Mouse (Mus musculus): ENCODE results near the gene Rtp2. TPM values are rescaled to one million over a fixed set of nuclear protein-coding genes. Genes with fewer than 3 reads are reported as not detected.
"Not testable (repeated sequence)": the region's sequence is repeated elsewhere in the genome, so short reads cannot be mapped to it uniquely, and the experiment has no call there.

Gene Rtp2
- total and polyA plus RNA-seq, 2 experiments from 2014 or later, result 0.36 to 0.62 TPM

DNA sequence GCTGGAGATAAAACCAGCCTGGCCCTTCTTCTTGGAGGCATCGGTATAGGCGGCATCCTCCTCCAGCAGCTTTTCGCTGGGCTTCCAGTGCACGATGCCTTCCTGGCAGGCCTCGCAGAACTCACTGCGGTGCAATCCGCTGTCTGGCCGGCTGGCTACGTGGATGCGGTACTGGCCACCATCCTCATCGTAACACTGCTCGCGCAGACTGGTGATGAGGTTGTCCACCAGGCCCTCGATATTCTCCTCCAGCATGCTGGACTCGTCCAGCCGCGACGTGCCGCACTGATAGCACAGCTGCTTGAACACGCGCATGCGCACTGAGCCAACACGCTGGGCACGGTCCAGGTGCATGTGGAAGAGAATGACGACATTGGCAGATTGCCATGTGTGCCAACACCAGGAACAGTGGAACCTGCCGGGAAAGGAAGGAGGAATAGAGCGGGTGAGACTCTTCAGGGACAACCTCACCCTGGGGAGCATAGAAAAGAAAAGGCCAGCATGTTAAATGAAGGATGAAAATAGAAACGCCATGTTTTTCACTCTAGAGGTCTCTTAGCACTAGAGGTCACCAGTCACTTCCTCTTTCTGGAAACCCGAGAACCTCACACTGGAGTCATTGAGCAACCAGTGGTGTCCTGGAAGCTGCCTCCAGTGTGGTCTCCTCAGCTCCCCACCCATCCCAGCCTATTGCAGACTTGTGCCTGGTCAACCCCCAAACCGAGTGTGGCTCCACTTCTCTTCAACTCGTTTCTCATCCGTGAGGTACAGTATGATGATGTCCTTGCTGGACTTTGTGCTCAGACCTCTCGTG, 4.7 kb downstream of the Rtp2 start:
- H3K9me3 ChIP-seq (ENCODE audit: low read length), result no peaks in the 10 kb centered on the region
- no peak for DNase-seq
- no peaks in the 10 kb centered on the region for H3K36me3 ChIP-seq (ENCODE audit: insufficient read depth)
- WGBS, result 93% methylated on average over 33 of the region's 33 CpGs
- no peak overlapping the region for H3K9ac ChIP-seq
- ATAC-seq, result no peak
- no peaks in the 10 kb centered on the region for H3K27me3 ChIP-seq (ENCODE audit: insufficient read depth, low read length)
- no peak for TF ChIP-seq CTCF (IDR thresholded peaks at IDR 0.05; ENCODE audit: low read depth)
- H3K4me2 ChIP-seq (ENCODE audit: low read depth), result no peak overlapping the region
- no peaks in the 10 kb centered on the region for H3K4me1 ChIP-seq (ENCODE audit: insufficient read depth)
- H3K27ac ChIP-seq (ENCODE audit: low read depth, low read length), result no peak overlapping the region
- H3K4me3 ChIP-seq (ENCODE audit: low read depth, low read length), result no peak overlapping the region

DNA sequence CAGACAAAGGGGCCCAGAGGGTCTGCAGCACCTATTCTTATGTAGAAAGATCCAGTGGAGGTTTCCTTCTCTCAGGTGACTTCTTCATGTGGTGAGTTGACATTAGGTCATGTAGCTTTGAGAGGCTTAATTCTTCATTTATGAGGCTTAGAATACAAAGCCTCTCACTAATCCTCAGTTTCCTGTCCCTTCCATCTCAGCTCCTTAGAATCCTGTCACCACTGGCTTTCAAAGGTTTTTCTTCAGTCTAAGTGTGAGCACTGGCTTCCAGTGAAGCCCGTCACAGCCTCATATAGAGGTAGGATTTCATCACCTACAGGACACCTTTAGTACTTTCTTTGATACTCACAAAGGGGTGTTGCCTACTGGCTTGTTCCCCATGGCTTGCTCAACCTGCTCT, 9.3 kb downstream of the Rtp2 start:
- Histone ChIP-seq H3K9ac (no peak overlapping the region), H3K27me3 (ENCODE audit: insufficient read depth, low read length) (no peaks in the 10 kb centered on the region), H3K27ac (ENCODE audit: low read depth, low read length) (no peak overlapping the region), H3K4me1 (ENCODE audit: insufficient read depth) (no peaks in the 10 kb centered on the region), H3K9me3 (ENCODE audit: low read length) (no peaks in the 10 kb centered on the region), H3K36me3 (ENCODE audit: insufficient read depth) (no peaks in the 10 kb centered on the region), H3K4me3 (ENCODE audit: low read depth, low read length) (no peak overlapping the region), H3K4me2 (ENCODE audit: low read depth) (no peak overlapping the region)
- WGBS, result 97% methylated on average over 1 of the region's 1 CpGs
- no peak for TF ChIP-seq CTCF (IDR thresholded peaks at IDR 0.05; ENCODE audit: low read depth)
- no peak for ATAC-seq
- no peak for DNase-seq

DNA sequence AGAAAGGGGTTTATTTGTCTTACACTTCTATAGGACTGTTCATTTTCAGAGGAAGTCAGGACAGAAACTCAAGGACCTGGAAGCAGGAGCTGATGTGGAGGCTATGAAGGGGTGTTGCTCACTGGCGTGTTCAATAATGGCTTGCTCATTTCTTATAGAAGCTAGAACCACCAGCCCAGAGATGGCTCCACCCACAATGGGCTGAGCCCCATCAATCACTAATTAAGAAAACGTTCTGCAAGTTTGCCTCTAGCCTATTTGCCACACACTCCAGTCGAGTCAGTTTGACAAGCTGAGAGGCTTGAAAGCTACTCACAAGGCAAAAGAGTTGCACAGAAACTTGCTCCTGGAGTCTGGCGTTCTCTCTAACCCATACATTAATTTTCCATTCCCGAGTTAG, 10.5 kb downstream of the Rtp2 start:
- H3K27ac ChIP-seq (ENCODE audit: low read depth, low read length), result no peak overlapping the region
- H3K36me3 ChIP-seq (ENCODE audit: insufficient read depth), result no peaks in the 10 kb centered on the region
- H3K9ac ChIP-seq, result no peak overlapping the region
- 57% methylated on average over 5 of the region's 5 CpGs for WGBS
- ATAC-seq, result no peak
- H3K9me3 ChIP-seq (ENCODE audit: low read length), result no peaks in the 10 kb centered on the region
- no peak overlapping the region for H3K4me3 ChIP-seq (ENCODE audit: low read depth, low read length)
- no peak overlapping the region for H3K4me2 ChIP-seq (ENCODE audit: low read depth)
- no peak for DNase-seq
- no peaks in the 10 kb centered on the region for H3K4me1 ChIP-seq (ENCODE audit: insufficient read depth)
- no peaks in the 10 kb centered on the region for H3K27me3 ChIP-seq (ENCODE audit: insufficient read depth, low read length)
- no peak for TF ChIP-seq CTCF (IDR thresholded peaks at IDR 0.05; ENCODE audit: low read depth)

DNA sequence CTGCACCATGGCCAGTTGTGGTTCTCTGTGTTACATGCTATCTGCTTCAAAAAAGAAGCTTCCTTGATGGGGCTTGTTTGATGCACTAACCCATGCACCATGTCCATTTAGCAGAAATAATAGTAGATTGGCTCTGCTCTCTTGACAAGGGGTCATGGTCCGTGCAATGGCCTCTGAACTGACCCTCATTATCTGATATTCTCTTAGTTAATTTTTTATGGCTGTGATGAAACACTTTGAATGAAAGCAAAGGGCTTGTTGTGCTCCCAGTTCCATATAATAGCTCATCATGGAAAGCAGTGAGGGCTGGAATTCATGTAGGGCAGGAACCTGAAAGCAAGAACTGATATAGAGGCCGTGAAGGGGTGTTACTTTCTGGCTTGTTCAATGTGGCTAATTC, 12.8 kb downstream of the Rtp2 start:
- Histone ChIP-seq H3K27me3 (ENCODE audit: insufficient read depth, low read length) (no peaks in the 10 kb centered on the region), H3K27ac (ENCODE audit: low read depth, low read length) (no peak overlapping the region), H3K4me3 (ENCODE audit: low read depth, low read length) (no peak overlapping the region), H3K4me2 (ENCODE audit: low read depth) (no peak overlapping the region), H3K9me3 (ENCODE audit: low read length) (no peaks in the 10 kb centered on the region), H3K9ac (no peak overlapping the region), H3K36me3 (ENCODE audit: insufficient read depth) (no peaks in the 10 kb centered on the region), H3K4me1 (ENCODE audit: insufficient read depth) (no peaks in the 10 kb centered on the region)
- DNase-seq, result no peak
- ATAC-seq, result no peak
- 83% methylated on average over 2 of the region's 2 CpGs for WGBS
- no peak for TF ChIP-seq CTCF (IDR thresholded peaks at IDR 0.05; ENCODE audit: low read depth)

DNA sequence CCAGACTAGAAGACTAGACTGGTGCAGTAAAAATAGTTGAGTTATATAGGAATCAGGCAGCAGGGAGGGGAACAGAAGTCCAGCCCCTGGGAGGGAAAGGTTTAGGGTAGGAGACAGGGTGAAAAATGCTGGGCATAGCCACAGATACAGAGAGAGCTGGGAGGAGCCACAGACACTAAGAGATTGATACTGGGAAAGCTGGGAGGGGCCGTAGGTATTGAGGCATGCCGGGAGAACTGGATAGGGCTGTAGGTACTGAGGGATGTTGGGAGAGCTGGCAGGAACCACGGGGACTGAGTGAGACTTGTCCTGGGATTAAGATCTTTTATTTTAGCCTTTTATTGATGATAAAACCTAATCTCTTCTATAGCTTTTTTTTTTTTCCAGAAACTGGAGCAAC, 18.8 kb downstream of the Rtp2 start:
- no peak for ATAC-seq
- no peaks in the 10 kb centered on the region for H3K4me1 ChIP-seq (ENCODE audit: insufficient read depth)

DNA sequence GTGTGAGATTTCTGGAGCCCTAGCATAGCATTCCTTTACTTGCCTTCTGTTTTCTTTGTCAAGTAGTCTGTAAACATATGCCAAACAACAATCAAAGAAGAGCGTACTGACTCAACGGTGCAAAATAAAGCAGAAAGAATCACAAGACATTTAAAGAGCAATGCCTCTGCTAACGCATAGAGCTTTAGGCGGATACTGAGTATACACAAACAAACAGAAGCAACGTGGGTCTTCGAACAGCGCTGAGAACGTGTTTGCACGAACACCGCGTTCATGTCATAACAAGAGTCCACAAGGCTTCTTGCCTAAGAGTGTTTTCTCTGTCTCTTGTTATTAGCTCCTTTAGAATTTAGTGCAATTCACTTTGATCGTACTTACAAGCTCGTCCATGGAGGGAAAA, 19.5 kb downstream of the Rtp2 start:
- Histone ChIP-seq H3K4me2 (ENCODE audit: low read depth) (no peak overlapping the region), H3K4me1 (ENCODE audit: insufficient read depth) (no peaks in the 10 kb centered on the region), H3K27ac (ENCODE audit: low read depth, low read length) (no peak overlapping the region), H3K27me3 (ENCODE audit: insufficient read depth, low read length) (no peaks in the 10 kb centered on the region), H3K4me3 (ENCODE audit: low read depth, low read length) (no peak overlapping the region), H3K9me3 (ENCODE audit: low read length) (no peaks in the 10 kb centered on the region), H3K36me3 (ENCODE audit: insufficient read depth) (no peaks in the 10 kb centered on the region), H3K9ac (no peak overlapping the region)
- no peak for TF ChIP-seq CTCF (IDR thresholded peaks at IDR 0.05; ENCODE audit: low read depth)
- 62% methylated on average over 13 of the region's 13 CpGs for WGBS
- no peak for DNase-seq
- ATAC-seq, result no peak; the same call in 1 of the 2 replicates

More for the DNA sequence above, 18.8 kb downstream of the Rtp2 start:
- Histone ChIP-seq H3K27ac (ENCODE audit: low read depth, low read length) (no peak overlapping the region), H3K4me3 (ENCODE audit: low read depth, low read length) (no peak overlapping the region), H3K36me3 (ENCODE audit: insufficient read depth) (no peaks in the 10 kb centered on the region), H3K9ac (no peak overlapping the region), H3K4me2 (ENCODE audit: low read depth) (no peak overlapping the region), H3K9me3 (ENCODE audit: low read length) (no peaks in the 10 kb centered on the region), H3K27me3 (ENCODE audit: insufficient read depth, low read length) (no peaks in the 10 kb centered on the region)
- 52% methylated on average over 3 of the region's 3 CpGs for WGBS
- DNase-seq, result no peak
- TF ChIP-seq CTCF (IDR thresholded peaks at IDR 0.05; ENCODE audit: low read depth), result no peak

DNA sequence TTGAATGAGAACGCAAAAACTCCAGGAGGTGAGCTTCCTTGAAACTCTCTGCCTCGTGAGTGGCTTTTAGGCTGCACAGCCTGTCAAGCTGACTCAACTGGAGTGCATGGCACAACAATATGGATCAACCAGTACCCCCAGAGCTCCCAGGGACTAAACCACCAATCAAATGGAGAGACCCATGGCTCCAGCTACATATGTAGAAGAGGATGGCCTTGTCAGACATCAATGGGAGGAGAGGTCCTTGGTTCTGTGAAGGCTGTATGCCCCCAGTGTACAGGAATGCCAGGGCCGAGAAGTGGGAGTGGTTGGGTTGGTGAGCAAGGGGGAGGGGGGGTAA, 23.2 kb downstream of the Rtp2 start:
- H3K4me3 ChIP-seq (ENCODE audit: low read depth, low read length); H3K27me3 ChIP-seq (ENCODE audit: insufficient read depth, low read length); H3K9me3 ChIP-seq (ENCODE audit: low read length); H3K27ac ChIP-seq (ENCODE audit: low read depth, low read length); H3K36me3 ChIP-seq (ENCODE audit: insufficient read depth); ATAC-seq; H3K4me2 ChIP-seq (ENCODE audit: low read depth); H3K9ac ChIP-seq; H3K4me1 ChIP-seq (ENCODE audit: insufficient read depth); DNase-seq: not testable (repeated sequence)
- WGBS, result 85% methylated on average over 3 of the region's 3 CpGs

DNA sequence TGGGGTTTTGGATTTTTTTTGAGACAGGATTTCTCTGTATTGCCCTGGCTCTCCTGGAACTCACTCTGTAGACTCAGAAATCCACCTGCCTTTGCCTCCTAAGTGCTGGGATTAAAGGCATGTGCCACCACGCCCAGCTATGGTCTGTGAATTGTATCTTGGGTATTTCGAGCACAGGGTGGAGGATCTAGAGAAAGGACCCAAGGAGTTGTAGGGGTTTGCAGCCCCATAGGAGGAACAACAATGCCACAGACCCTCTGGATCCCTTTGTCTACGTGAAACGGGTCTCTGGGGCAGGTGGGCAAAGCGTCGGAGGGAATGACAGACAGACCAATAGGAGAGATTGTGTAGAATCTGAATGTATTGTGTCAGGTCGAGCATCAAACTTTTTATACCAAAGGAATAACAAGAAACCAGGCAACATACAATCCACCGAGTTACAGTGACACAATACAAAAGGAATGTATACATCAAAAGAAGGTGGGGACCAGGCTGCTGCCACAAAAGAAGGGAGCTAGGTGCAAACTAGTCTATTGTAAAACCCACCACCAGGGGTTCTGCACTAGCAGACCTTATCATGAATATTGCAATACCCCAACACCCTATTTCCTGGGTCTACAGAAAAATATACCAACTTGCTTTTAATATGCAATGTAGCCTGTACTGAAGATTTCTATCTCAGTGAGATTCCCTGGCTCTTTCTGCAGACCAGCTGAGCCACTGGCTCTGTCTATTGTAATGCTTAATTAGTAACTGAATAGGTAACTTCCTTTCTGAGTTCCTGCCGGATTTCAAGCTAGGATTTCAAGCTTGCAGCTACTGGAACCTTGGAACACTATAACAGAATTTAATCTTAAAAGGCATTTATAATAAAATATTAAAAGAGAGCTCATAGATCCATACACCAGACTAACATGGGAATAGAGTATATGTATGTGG, 23.8 kb downstream of the Rtp2 start:
- not testable (repeated sequence) for H3K9me3 ChIP-seq (ENCODE audit: low read length); H3K4me1 ChIP-seq (ENCODE audit: insufficient read depth); H3K27me3 ChIP-seq (ENCODE audit: insufficient read depth, low read length); DNase-seq; H3K27ac ChIP-seq (ENCODE audit: low read depth, low read length); H3K9ac ChIP-seq; ATAC-seq; H3K4me3 ChIP-seq (ENCODE audit: low read depth, low read length); H3K4me2 ChIP-seq (ENCODE audit: low read depth); H3K36me3 ChIP-seq (ENCODE audit: insufficient read depth)
- 79% methylated on average over 9 of the region's 9 CpGs for WGBS

DNA sequence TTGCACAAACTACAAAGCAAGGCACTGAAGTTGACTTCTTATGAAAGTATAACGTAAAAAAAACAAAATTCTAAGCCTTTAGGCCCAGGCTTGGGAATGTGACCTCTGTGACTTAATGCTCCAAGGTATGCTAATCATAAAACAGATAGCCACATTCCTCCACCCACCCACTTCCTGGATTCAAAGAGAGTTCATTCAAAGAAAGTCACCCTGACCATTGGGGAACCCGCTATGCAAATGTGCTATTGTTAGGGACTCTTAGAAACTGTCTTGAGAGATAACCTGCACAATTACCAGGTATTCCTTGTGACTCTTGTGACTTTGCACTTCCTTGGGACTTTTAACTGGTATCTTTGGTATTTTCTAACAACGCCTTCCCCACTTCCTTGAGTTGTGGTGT, 25.6 kb downstream of the Rtp2 start:
- not testable (repeated sequence) for DNase-seq; H3K9me3 ChIP-seq (ENCODE audit: low read length); H3K4me3 ChIP-seq (ENCODE audit: low read depth, low read length); H3K27me3 ChIP-seq (ENCODE audit: insufficient read depth, low read length); H3K4me2 ChIP-seq (ENCODE audit: low read depth); H3K36me3 ChIP-seq (ENCODE audit: insufficient read depth); ATAC-seq; H3K4me1 ChIP-seq (ENCODE audit: insufficient read depth); H3K27ac ChIP-seq (ENCODE audit: low read depth, low read length); H3K9ac ChIP-seq
- WGBS, result 87% methylated on average over 3 of the region's 3 CpGs
